Mouse (Mus musculus): ENCODE measurements at regions not wholly inside any gene's neighbourhood (a gene's known extent, or its start where the extent isn't known, plus 50 kb on each side); places are given as distances from the start of the nearest gene placed in this dataset.

DNA sequence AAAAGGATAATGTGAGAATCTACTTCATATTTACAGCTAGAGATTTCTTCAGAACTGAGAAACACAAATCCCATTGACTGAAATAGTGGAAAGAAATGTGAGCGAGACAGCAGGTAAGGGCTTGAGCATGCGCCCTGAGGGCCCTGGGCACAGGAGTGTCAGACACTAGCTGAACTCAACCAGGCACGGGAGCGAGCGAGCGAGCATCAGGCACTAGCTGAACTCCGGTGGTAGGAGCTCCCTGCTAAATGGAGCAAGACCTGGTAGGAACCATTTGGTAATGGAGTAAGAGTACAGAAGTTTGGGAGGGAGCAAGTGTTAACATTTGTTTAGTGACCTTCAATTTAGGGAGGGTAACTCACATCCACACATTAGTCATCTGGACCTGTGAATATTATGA is 654.7 kb downstream of the Adgrl2 start:
- DNase-seq (ENCODE audit: low spot score): no peak

GRCm38 (mm10) chr3:148324911-148325621 is 665.3 kb downstream of the Adgrl2 start:
- DNase-seq (ENCODE audit: low spot score): no peak

GRCm38 (mm10) chr3:148321894-148322293 is 668.5 kb downstream of the Adgrl2 start:
- DNase-seq (ENCODE audit: low spot score): no peak

GRCm38 (mm10) chr3:148316198-148316597 is 674.2 kb downstream of the Adgrl2 start:
- no peak for DNase-seq (ENCODE audit: low spot score)

GRCm38 (mm10) chr3:148315286-148315685 is 675.1 kb downstream of the Adgrl2 start:
- no peak for DNase-seq (ENCODE audit: low spot score)

DNA sequence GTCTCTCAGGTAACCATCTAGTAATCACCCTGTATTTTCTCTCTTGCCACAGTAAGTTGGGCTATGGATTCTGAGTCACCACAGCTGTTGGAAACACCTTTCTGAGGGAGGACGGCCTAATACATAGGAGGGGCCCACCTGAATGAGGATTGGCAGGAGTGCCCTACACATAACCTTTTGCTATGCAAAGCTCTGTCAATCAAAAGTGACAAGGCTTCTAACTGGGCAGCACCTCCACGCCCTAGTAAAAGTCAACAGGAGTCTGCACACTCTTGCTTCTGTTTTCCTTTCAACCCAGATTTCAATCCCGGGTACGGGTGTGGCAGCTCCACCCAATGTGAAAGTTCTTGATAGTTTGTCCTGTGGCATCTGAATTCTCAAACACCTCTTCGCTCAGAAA is 694.8 kb downstream of the Adgrl2 start:
- no peak for DNase-seq (ENCODE audit: low spot score)

DNA sequence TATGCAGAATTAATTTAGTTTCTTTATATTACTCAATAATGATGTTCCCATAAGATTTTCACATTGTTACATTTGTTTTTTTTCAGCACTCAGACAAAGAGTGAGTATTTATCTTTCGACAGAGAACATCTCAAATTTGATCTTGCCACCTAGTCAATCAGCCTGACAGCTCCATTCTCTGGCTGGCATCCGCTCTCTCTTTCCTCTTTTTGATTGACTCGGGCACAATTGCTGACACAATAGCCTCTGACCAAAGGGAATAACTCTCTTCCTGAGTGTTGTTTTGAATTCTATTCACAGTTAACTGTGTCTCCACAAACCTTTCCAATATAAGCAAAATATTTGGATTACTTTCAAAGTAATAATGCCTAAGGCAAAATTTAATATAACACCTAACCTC is 711.4 kb downstream of the Adgrl2 start:
- peak; percentile 21 for DNase-seq (ENCODE audit: low spot score)

DNA sequence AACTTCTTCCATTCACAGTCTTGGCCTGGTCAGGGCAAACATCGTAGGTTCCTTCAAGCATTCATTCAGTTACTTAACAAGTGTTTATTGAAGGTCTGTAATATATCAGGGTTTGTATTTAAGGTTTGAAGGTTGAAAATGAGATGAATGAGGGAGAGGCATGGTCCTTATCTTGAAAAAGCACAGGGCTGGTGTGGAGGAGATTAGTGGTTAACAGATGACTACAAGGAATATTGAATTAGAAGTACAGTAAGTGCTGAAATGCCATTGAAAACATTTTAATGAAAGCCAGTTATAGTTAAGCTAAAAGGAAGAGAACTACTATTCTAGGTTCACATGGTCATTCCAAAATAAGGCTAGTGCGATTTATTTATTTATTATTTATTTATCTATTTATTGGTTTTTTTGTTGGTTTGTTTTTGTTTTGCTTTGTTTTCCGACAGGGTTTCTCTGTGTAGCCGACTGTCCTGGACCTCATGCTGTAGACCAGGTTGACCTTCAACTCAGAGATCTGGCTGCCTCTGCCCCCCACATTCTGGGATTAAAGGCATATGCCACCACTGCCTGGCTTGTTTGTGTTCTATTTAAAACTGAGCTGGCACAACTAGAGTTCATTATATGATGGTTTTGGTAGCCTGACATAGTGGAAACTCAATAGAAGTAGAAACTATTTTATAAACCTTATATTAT is 718.1 kb downstream of the Adgrl2 start:
- no peak for DNase-seq (ENCODE audit: low spot score)

DNA sequence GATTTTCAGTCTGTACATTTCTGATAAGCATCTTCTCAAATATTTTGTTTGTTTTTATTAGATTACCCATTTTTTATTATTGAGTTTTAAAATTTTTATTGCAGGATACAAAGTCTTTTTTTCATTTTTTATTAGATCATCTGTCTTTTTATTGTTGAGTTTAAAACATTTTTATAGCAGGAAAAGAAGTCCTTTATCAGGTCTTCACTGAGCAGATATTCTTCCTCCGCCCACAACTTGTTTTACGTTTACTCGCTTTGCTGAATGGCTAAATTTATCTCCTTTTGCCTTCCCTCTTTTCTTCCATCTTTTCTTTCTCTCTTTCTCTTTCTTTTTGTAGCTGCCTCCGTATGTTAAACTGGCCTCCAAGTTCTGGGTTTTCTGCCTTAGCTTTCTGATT is 721.5 kb downstream of the Adgrl2 start:
- no peak for DNase-seq (ENCODE audit: low spot score)

DNA sequence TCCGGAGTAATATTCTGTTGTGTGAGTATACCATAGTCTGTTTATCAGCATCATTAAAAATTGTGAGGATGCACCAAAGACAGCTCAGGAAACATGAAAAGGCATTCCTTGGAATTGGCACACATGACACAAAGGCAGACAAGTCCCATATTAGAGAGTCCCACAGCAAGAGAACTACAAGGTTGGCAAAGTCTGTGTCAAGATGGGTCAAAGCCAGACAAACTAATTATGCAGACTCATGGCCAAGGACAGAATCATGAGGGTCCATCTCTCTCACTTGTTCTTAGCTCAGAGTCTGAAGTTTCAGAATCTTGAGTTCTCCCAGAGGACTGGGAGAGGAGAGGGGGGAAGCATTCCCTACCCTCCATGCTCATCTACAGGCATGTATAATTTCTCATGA is 731.1 kb downstream of the Adgrl2 start:
- no peak for DNase-seq (ENCODE audit: low spot score)

DNA sequence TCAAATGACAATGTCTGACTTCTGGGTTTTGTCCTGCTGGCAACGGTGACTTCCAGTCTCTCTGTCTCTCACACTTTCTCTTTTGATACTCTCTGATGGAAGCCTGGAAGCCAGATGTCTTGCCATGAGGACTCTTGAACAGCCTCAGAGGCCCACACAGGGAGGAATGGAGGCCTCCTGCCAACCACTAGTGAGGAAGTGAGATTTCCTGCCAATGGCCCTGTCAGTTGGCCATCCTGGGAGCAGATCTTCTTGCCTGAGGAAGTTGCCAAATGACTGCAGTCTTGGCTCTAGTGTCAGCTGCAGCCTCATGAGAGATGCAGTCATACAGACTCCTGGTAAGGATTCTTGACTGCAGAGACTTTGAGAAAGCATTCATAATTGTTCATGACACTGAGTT is 741.7 kb downstream of the Adgrl2 start:
- peak; percentile 59 for DNase-seq (ENCODE audit: low spot score)

- no peak for DNase-seq (ENCODE audit: low spot score)
These were observed 743.6 kb downstream of the Adgrl2 start for GRCm38 (mm10) chr3:148246786-148247185.

DNA sequence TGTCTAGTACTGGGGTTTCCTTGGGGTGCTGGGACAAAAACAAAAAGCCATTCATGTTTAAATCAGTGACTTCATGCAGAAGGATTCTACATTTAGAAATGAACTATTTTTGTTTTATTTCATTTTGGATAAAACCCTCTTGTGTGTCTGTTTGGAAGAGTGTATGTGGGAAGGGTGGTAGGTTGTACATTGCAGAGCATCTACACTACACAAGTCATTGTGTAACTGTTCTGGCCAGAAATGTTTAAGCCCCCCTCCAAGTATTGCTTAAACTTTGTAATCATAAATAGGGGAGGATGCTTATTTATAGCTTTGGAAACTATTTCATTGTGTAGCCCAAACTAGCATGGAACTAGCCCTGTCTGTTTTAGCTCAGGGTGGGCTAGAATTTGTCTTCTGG is 752.3 kb downstream of the Adgrl2 start:
- DNase-seq (ENCODE audit: low spot score): no peak

GRCm38 (mm10) chr3:148237555-148237954 is 752.8 kb downstream of the Adgrl2 start:
- no peak for DNase-seq (ENCODE audit: low spot score)

GRCm38 (mm10) chr3:148233616-148234015 is 756.7 kb downstream of the Adgrl2 start:
- DNase-seq (ENCODE audit: low spot score): no peak

DNA sequence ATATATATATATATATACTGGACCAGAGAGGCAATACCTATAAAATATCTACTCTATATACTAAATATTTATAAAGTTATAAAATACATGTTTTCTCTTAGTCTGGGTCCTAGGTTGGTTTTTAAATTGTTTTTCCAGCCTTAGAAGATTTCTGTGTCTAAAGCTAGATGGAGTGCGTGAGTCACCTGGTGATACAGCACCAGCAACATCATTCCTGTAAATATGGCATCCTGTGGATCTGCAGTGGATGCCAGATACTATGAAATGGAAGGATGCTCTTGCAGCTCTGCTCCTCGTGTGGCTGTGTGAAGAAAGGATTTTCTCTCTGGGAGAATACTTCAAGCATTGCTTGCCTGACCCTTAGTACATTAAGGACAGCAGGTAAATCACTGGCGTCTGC is 761.2 kb downstream of the Adgrl2 start:
- no peak for DNase-seq (ENCODE audit: low spot score)

- peak; percentile 9 for DNase-seq (ENCODE audit: low spot score)
These were observed 762.2 kb downstream of the Adgrl2 start for GRCm38 (mm10) chr3:148228002-148228707.

DNA sequence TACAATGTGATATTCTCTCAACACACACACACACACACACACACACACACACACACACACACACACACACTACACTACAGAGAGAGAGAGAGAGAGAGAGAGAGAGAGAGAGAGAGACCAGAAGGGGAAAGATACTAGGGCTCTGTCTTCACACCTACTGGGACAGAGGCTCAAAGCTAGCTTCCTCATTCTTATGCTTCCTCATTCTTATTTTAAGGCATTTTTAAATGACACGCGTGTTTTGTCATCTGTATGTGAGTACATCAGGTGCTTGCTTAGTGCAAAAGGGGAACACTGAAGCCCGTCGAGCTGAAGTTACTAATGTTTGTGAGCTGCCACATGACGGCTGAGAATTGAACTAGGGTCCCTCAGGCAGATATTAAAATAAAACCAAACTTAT is 769.5 kb downstream of the Adgrl2 start:
- DNase-seq (ENCODE audit: low spot score): no peak

DNA sequence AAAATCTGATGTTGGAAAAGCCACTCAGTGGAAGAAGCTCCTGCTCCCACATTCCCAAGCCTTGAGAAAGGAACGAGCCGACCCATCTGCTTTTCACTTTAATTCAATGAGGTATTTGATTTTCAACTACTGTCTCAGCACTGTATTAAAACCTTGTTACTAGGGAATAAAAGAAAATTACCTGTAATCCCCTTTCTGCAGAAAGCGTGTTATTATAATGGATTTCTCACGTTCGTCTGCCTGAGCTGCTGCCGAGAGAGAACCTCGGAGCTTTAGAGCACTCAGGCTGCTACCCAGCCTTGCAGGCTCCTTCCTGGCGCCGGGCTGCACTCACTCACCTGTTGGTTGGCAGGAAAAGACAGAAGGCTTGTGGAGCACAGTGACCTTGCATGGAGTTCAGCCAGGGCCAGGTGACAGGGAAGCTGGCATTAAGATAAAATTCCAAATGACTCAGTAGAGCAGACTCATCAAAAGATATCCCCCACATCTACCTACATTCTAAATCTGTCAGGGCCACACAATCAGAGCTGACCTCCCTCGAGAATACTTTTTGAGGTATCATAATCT is 770.2 kb downstream of the Adgrl2 start:
- DNase-seq (ENCODE audit: low spot score): no peak

DNA sequence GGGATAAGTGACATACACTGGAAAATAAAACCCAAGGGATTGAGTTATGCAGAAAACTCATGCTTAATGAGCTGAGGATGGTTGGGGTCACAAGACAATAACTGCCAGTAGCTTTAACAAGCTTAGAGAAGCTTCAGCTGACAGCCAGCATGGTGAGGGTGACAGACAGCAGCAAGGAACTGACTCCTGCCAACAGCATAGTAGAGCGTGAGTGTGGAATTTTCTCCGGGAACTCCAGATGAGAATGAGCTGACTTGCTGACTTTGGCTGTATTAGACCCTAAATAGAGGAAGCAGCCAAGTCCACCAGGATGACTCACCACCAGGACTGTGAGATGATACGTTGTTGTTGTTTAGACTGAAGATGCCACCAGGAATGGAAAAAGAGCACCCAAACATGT is 788.2 kb downstream of the Adgrl2 start:
- peak; percentile 16 for DNase-seq (ENCODE audit: low spot score)

DNA sequence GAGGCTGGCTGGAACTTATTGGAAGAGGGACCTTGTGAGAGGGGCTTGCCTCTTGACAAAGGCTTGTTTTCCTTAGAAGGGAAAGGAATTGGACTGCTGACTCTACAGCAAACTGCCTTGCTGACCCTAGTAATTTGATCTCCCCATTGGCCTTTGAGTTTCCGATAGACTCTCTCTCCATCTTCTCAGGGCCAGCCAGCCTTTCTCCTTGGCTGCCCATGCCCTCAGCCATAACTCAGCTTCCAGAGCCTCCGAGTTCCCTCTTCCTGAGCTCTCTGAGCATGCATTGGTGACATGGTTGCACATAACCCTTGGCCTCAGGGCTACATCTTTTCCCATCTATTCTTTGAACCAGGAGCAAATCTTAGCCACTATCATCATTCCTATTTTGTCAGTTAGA is 803.7 kb downstream of the Adgrl2 start:
- DNase-seq (ENCODE audit: low spot score): no peak

GRCm38 (mm10) chr3:148167556-148167955 is 822.8 kb downstream of the Adgrl2 start:
- no peak for DNase-seq (ENCODE audit: low spot score)

DNA sequence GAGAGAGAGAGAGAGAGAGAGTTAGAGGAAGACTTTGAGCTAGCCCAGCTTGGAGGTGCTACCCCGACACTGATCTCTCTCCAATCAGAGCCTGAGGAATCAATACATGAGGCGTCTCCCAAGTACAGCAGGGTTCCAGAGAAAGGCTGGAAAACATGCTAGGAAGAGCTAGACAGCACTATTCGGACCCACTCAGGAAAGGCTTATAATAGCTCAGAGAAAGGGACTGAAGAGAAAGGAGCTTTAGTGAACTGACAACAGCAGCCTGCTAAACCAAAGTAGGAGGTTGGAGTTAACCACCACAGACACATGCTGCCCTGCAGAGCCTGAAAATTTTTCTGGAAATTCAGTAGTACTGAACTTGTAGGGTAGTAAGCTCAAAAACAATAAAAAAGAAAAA is 831.3 kb downstream of the Adgrl2 start:
- no peak for DNase-seq (ENCODE audit: low spot score)
